Mouse (Mus musculus): ENCODE measurements around the gene Hist1h2ab.

GRCm38 (mm10) chr13:23751478-23751956 is 591 bp downstream of the Hist1h2ab start:
- TF ChIP-seq EP300 (optimal IDR thresholded peaks at IDR 0.05): no peak
- TF ChIP-seq CTCF (IDR thresholded peaks at IDR 0.05; ENCODE audit: low read depth): no peak; the same call in 1 of the 2 replicates

All from stomach, postnatal 0 days (tissue).